Mouse (Mus musculus): ENCODE measurements around the gene Wdr20. TPM values are rescaled to one million over a fixed set of nuclear protein-coding genes. Genes with fewer than 3 reads are reported as not detected.
A peak's percentile ranks its signal among the peaks of the same experiment; 100 is the strongest.
"Not testable (repeated sequence)": the region's sequence is repeated elsewhere in the genome, so short reads cannot be mapped to it uniquely, and the experiment has no call there.

Wdr20 gene
- 32.1 and 32.6 TPM in 2 replicates for polyA plus RNA-seq (2016; fragmentation: Nextera tagmentation; extraction: Ambion mirVana)

GRCm38 (mm10) chr12:110737170-110738157 lies at the start of gene Wdr20:
Gene Wdr20 (plus strand): TSS chr12:110737944.
- ATAC-seq (ENCODE audit: low FRiP score, low read depth) = peak; percentile 95
- Histone ChIP-seq H3K9ac (replicated peaks) (peak within 1 kb of the TSS; percentile 96), H3K27me3 (peaks cover 18% of the 10 kb centered on the region), H3K4me3 (peak within 1 kb of the TSS; percentile 100), H3K9me3 (no peaks in the 10 kb centered on the region), H3K36me3 (no peaks in the 10 kb centered on the region), H3K4me1 (peaks cover 14% of the 10 kb centered on the region), H3K4me2 (replicated peaks) (peak within 1 kb of the TSS; percentile 93), H3K27ac (replicated peaks) (peak within 1 kb of the TSS; percentile 90)
- 1% methylated on average over 69 of the region's 69 CpGs for WGBS

- H3K9ac ChIP-seq (replicated peaks); H3K27ac ChIP-seq (replicated peaks); H3K4me2 ChIP-seq (replicated peaks); H3K27me3 ChIP-seq; H3K4me1 ChIP-seq; H3K4me3 ChIP-seq; ATAC-seq (ENCODE audit: low FRiP score, low read depth); H3K9me3 ChIP-seq: not testable (repeated sequence)
- peaks cover 72% of the 10 kb centered on the region for H3K36me3 ChIP-seq
- WGBS = 93% methylated on average over 3 of the region's 3 CpGs
Measured at GRCm38 (mm10) chr12:110688921-110689320, 48.8 kb upstream of the Wdr20 start.

- H3K4me3 ChIP-seq = no peak overlapping the region
- no peak for ATAC-seq (ENCODE audit: low FRiP score, low read depth)
- no peaks in the 10 kb centered on the region for H3K9me3 ChIP-seq
- no peaks in the 10 kb centered on the region for H3K27me3 ChIP-seq
- WGBS = 88% methylated on average over 6 of the region's 6 CpGs
- H3K36me3 ChIP-seq = peaks cover 80% of the 10 kb centered on the region
- H3K9ac ChIP-seq (replicated peaks) = no peak overlapping the region
- no peak overlapping the region for H3K4me2 ChIP-seq (replicated peaks)
- peaks cover 10% of the 10 kb centered on the region for H3K4me1 ChIP-seq
- no peak overlapping the region for H3K27ac ChIP-seq (replicated peaks)
Measured at GRCm38 (mm10) chr12:110689919-110690643, 47.7 kb upstream of the Wdr20 start.

GRCm38 (mm10) chr12:110693378-110693777 lies 44.4 kb upstream of the Wdr20 start:
- Histone ChIP-seq H3K4me1 (peaks cover 15% of the 10 kb centered on the region), H3K36me3 (peaks cover 52% of the 10 kb centered on the region)
- not testable (repeated sequence) for H3K9ac ChIP-seq (replicated peaks); H3K27ac ChIP-seq (replicated peaks); ATAC-seq (ENCODE audit: low FRiP score, low read depth); H3K27me3 ChIP-seq; H3K4me2 ChIP-seq (replicated peaks); H3K9me3 ChIP-seq; H3K4me3 ChIP-seq
- WGBS = 80% methylated on average over 5 of the region's 5 CpGs

GRCm38 (mm10) chr12:110695676-110696171 lies 42.0 kb upstream of the Wdr20 start:
- Histone ChIP-seq H3K9me3 (no peaks in the 10 kb centered on the region), H3K27me3 (peaks cover 16% of the 10 kb centered on the region), H3K4me2 (replicated peaks) (peak overlapping the region; percentile 81), H3K9ac (replicated peaks) (peak overlapping the region; percentile 99), H3K4me1 (peaks cover 15% of the 10 kb centered on the region), H3K36me3 (peaks cover 29% of the 10 kb centered on the region), H3K27ac (replicated peaks) (peak overlapping the region; percentile 97), H3K4me3 (peak overlapping the region; percentile 98)
- peak; percentile 39 for ATAC-seq (ENCODE audit: low FRiP score, low read depth)
- WGBS = under 1% methylated on average over 52 of the region's 55 CpGs

- Histone ChIP-seq H3K27ac (replicated peaks) (peak overlapping the region; percentile 97), H3K27me3 (peaks cover 16% of the 10 kb centered on the region), H3K9ac (replicated peaks) (peak overlapping the region; percentile 99), H3K4me2 (replicated peaks) (peak overlapping the region; percentile 81), H3K9me3 (no peaks in the 10 kb centered on the region), H3K4me3 (peak overlapping the region; percentile 98), H3K4me1 (peaks cover 15% of the 10 kb centered on the region), H3K36me3 (peaks cover 27% of the 10 kb centered on the region)
- under 1% methylated on average over 79 of the region's 89 CpGs for WGBS
- peak; percentile 94 for ATAC-seq (ENCODE audit: low FRiP score, low read depth)
Measured at GRCm38 (mm10) chr12:110696173-110696974, 41.4 kb upstream of the Wdr20 start.

GRCm38 (mm10) chr12:110696975-110697400 lies 40.8 kb upstream of the Wdr20 start:
- H3K9ac ChIP-seq (replicated peaks) = peak overlapping the region; percentile 63
- peak overlapping the region; percentile 97 for H3K27ac ChIP-seq (replicated peaks)
- WGBS = 53% methylated on average over 9 of the region's 9 CpGs
- peak overlapping the region; percentile 98 for H3K4me3 ChIP-seq
- H3K36me3 ChIP-seq = peaks cover 21% of the 10 kb centered on the region
- H3K27me3 ChIP-seq = peaks cover 16% of the 10 kb centered on the region
- no peaks in the 10 kb centered on the region for H3K9me3 ChIP-seq
- H3K4me1 ChIP-seq = peaks cover 15% of the 10 kb centered on the region
- ATAC-seq (ENCODE audit: low FRiP score, low read depth) = no peak; the same call in 1 of the 2 replicates
- peak overlapping the region; percentile 81 for H3K4me2 ChIP-seq (replicated peaks)

- 71% methylated on average over 5 of the region's 5 CpGs for WGBS
- no peak for ATAC-seq (ENCODE audit: low FRiP score, low read depth)
- H3K36me3 ChIP-seq = peaks cover 21% of the 10 kb centered on the region
Measured at GRCm38 (mm10) chr12:110697457-110697856, 40.3 kb upstream of the Wdr20 start.

GRCm38 (mm10) chr12:110698080-110698479 lies 39.7 kb upstream of the Wdr20 start:
- no peak overlapping the region for H3K4me2 ChIP-seq (replicated peaks)
- no peak overlapping the region for H3K4me3 ChIP-seq
- H3K27me3 ChIP-seq = peaks cover 16% of the 10 kb centered on the region
- no peak overlapping the region for H3K27ac ChIP-seq (replicated peaks)
- ATAC-seq (ENCODE audit: low FRiP score, low read depth) = no peak
- WGBS = 88% methylated on average over 1 of the region's 1 CpGs
- H3K9me3 ChIP-seq = no peaks in the 10 kb centered on the region
- H3K36me3 ChIP-seq = peaks cover 16% of the 10 kb centered on the region
- no peak overlapping the region for H3K9ac ChIP-seq (replicated peaks)
- H3K4me1 ChIP-seq = peaks cover 15% of the 10 kb centered on the region

More at GRCm38 (mm10) chr12:110697457-110697856, 40.3 kb upstream of the Wdr20 start:
- Histone ChIP-seq H3K4me3 (no peak overlapping the region), H3K27ac (replicated peaks) (no peak overlapping the region), H3K9ac (replicated peaks) (no peak overlapping the region), H3K4me2 (replicated peaks) (no peak overlapping the region), H3K27me3 (peaks cover 16% of the 10 kb centered on the region), H3K9me3 (no peaks in the 10 kb centered on the region), H3K4me1 (peaks cover 15% of the 10 kb centered on the region)

- Histone ChIP-seq H3K27me3 (peaks cover 17% of the 10 kb centered on the region), H3K4me2 (replicated peaks) (no peak overlapping the region), H3K4me3 (no peak overlapping the region), H3K9ac (replicated peaks) (0 out of 2 replicates have a peak overlapping the region, but pooled peaks have one; percentile 20), H3K27ac (replicated peaks) (no peak overlapping the region), H3K4me1 (peaks cover 15% of the 10 kb centered on the region), H3K9me3 (no peaks in the 10 kb centered on the region), H3K36me3 (peaks cover 12% of the 10 kb centered on the region)
- WGBS = 52% methylated on average over 15 of the region's 15 CpGs
- ATAC-seq (ENCODE audit: low FRiP score, low read depth) = no peak
Measured at GRCm38 (mm10) chr12:110698523-110699170, 39.1 kb upstream of the Wdr20 start.

GRCm38 (mm10) chr12:110699171-110699547 lies 38.6 kb upstream of the Wdr20 start:
- ATAC-seq (ENCODE audit: low FRiP score, low read depth) = no peak
- H3K27ac ChIP-seq (replicated peaks) = no peak overlapping the region
- H3K4me1 ChIP-seq = peaks cover 12% of the 10 kb centered on the region
- H3K36me3 ChIP-seq = peaks cover 8% of the 10 kb centered on the region
- H3K9me3 ChIP-seq = no peaks in the 10 kb centered on the region
- H3K27me3 ChIP-seq = peaks cover 20% of the 10 kb centered on the region
- 0 out of 2 replicates have a peak overlapping the region, but pooled peaks have one; percentile 20 for H3K9ac ChIP-seq (replicated peaks)
- no peak overlapping the region for H3K4me2 ChIP-seq (replicated peaks)
- no peak overlapping the region for H3K4me3 ChIP-seq
- WGBS = 59% methylated on average over 2 of the region's 2 CpGs
